Mouse (Mus musculus) bone marrow macrophage, adult 2 months (primary cell): ENCODE measurements around the gene Trh.

ENCODE experiments used
- CTCF ChIP-seq: IDR thresholded peaks from 2 replicates; pipeline ENCODE4 v1.5.1; 2012; ENCODE audit warnings: low read depth, mild to moderate bottlenecking, low read length, moderate library complexity
- POLR2A ChIP-seq: IDR thresholded peaks from 2 replicates; pipeline ENCODE4 v1.6.1; 2012; ENCODE audit warnings: mild to moderate bottlenecking, low read depth, low read length, borderline replicate concordance

DNA sequence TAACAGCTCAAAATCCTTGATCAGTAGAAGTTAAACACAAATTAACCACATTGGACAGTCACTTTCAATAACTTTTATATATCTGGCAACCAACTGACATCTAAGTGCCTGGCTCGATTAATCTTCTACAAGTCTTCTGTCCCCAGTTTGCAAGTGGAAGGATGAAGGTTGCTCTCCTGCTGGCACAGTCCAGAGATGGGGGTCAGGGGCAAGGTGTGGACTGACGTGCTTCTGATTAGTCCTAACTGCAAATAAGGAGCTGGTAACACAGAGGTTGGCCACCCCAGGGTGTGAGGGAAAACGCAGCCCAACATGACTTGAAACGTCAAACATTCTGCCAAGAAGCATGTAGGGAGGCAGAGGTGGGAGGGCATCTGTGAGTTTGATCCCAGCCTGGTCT is 12.7 kb downstream of the Trh start:
- TF ChIP-seq CTCF (no peak), POLR2A (no peak)
